Mouse (Mus musculus): ENCODE results near the gene Pde1c.

DNA sequence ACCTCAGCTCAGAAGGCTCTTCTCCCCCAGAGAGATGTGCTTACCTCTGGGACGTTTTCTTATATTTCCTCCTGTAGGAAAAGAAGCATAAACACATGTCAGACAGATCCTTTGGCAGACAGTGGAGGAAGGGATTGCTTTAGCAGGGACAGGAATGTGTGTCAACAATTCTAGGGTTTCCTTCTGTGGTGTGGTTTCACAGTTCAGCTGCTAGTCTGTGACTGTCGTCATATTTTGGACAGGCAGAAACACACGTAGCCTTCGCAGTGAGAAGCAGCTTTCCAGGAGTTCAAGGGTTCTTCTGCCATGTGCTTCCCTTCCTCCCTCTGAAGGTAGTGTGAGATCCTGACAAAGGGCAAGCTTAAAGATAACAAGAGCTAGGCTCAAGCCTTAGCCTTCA is 223.8 kb downstream of the Pde1c start:
- TF ChIP-seq CTCF (IDR thresholded peaks at IDR 0.05; ENCODE audit: low read depth, low read length) (no peak), POLR2A (IDR thresholded peaks at IDR 0.05; ENCODE audit: extremely low read depth, insufficient read depth, low read length) (no peak)
